Mouse (Mus musculus) myocyte (in vitro differentiated cells): ENCODE data around the gene Cep170. TPM values are rescaled to one million over a fixed set of nuclear protein-coding genes. Genes with fewer than 3 reads are reported as not detected.

Experiments used
- H3K27me3 ChIP-seq: one replicate; pipeline ENCODE4 v1.6.1; 2011; ENCODE audit not compliant: control insufficient read depth, insufficient read depth, insufficient read length
- H3K36me3 ChIP-seq: one replicate; pipeline ENCODE4 v1.6.1; 2011; ENCODE audit not compliant: control insufficient read depth, insufficient read depth
- H3K4me2 ChIP-seq: one replicate; pipeline ENCODE4 v1.6.1; 2011; ENCODE audit warnings: low read depth, control low read depth
- H3K4me3 ChIP-seq: one replicate; pipeline ENCODE4 v1.5.1; 2011; ENCODE audit warnings: mild to moderate bottlenecking, control low read depth, moderate library complexity
- H3K79me2 ChIP-seq: one replicate; pipeline ENCODE4 v1.6.1; 2011; ENCODE audit not compliant: control insufficient read depth, insufficient read depth
- H3ac ChIP-seq: one replicate; pipeline ENCODE4 v1.6.1; 2011; ENCODE audit not compliant: control insufficient read depth, insufficient read length
- CEBPB ChIP-seq: IDR thresholded peaks from 2 replicates; pipeline ENCODE4 v1.6.1; 2011; ENCODE audit warnings: mild to moderate bottlenecking, moderate library complexity; ENCODE audit not compliant: poor library complexity, insufficient read depth, severe bottlenecking
- E2F4 ChIP-seq: IDR thresholded peaks from one replicate; pipeline ENCODE4 v1.6.1; 2011; ENCODE audit warnings: mild to moderate bottlenecking, control low read depth, moderate library complexity; ENCODE audit not compliant: insufficient read depth
- MAX ChIP-seq: IDR thresholded peaks from one replicate; pipeline ENCODE4 v1.6.1; 2011; ENCODE audit warnings: low read depth, mild to moderate bottlenecking, control low read depth
- MYOD1 ChIP-seq, 3 experiments: IDR thresholded peaks; one replicate each; pipeline ENCODE4 v1.6.1; 2011; ENCODE audit warnings: control low read depth in 2 of 3, low read depth in 2 of 3, mild to moderate bottlenecking in 2 of 3, moderate library complexity in 1 of 3; ENCODE audit not compliant: insufficient read length in 2 of 3, control insufficient read depth in 1 of 3
- MYOG ChIP-seq, 3 experiments: IDR thresholded peaks; one replicate each; pipeline ENCODE4 v1.6.1; 2011; ENCODE audit warnings: control low read depth in 2 of 3, low read depth in 2 of 3, mild to moderate bottlenecking in 2 of 3; ENCODE audit not compliant: insufficient read length in 2 of 3, control insufficient read depth in 1 of 3, insufficient read depth in 1 of 3
- POLR2A ChIP-seq: IDR thresholded peaks from one replicate; pipeline ENCODE4 v1.6.1; 2011; ENCODE audit warnings: low read depth, mild to moderate bottlenecking, control low read depth, moderate library complexity; ENCODE audit not compliant: insufficient read length
- POLR2AphosphoS2 ChIP-seq: IDR thresholded peaks from one replicate; pipeline ENCODE4 v1.6.1; 2011; ENCODE audit warnings: low read depth, control low read depth; ENCODE audit not compliant: insufficient read length
- REST ChIP-seq: IDR thresholded peaks from one replicate; pipeline ENCODE4 v1.6.1; 2011; ENCODE audit warnings: mild to moderate bottlenecking, control low read depth, moderate library complexity; ENCODE audit not compliant: insufficient read depth, insufficient read length
- SRF ChIP-seq: IDR thresholded peaks from one replicate; pipeline ENCODE4 v1.6.1; 2011; ENCODE audit warnings: low read depth; ENCODE audit not compliant: control insufficient read depth, insufficient read length
- TCF12 ChIP-seq: IDR thresholded peaks from one replicate; pipeline ENCODE4 v1.6.1; 2011; ENCODE audit warnings: mild to moderate bottlenecking, control low read depth; ENCODE audit not compliant: poor library complexity, insufficient read depth, severe bottlenecking
- TCF3 ChIP-seq: IDR thresholded peaks from one replicate; pipeline ENCODE4 v1.6.1; 2011; ENCODE audit warnings: low read depth, control low read depth; ENCODE audit not compliant: insufficient read length
- USF1 ChIP-seq: IDR thresholded peaks from one replicate; pipeline ENCODE4 v1.6.1; 2011; ENCODE audit warnings: low read depth, mild to moderate bottlenecking, control low read depth, moderate library complexity
- polyA plus RNA-seq: library from polyadenylated mRNA; unstranded; fragments of >200 nt; fragmentation: generic; extraction: Trizol; gene quantifications from one replicate; pipeline ENCODE4 v1.2.1, GENCODE M21; 2012; ENCODE audit warnings: missing spikeins

Cep170 gene
- polyA plus RNA-seq, 1 experiment = 15.4 TPM

- Histone ChIP-seq H3K27me3 (no peaks in the 10 kb centered on the region), H3K4me3 (no peak overlapping the region), H3K79me2 (no peaks in the 10 kb centered on the region), H3K36me3 (peaks cover 45% of the 10 kb centered on the region), H3K4me2 (no peak overlapping the region), H3ac (no peak overlapping the region)
- TF ChIP-seq MAX (no peak), POLR2AphosphoS2 (no peak), REST (no peak), USF1 (no peak), E2F4 (no peak), MYOG (IDR thresholded peaks at IDR 0.05; ENCODE audit: control insufficient read depth in 1 of 3, insufficient read depth in 1 of 3, insufficient read length in 2 of 3, low read depth in 2 of 3) (no peak), TCF3 (no peak), POLR2A (no peak), TCF12 (no peak), SRF (no peak), CEBPB (no peak), MYOD1 (IDR thresholded peaks at IDR 0.05; ENCODE audit: control insufficient read depth in 1 of 3, insufficient read length in 2 of 3, low read depth in 2 of 3) (no peak)
Observed at GRCm38 (mm10) chr1:176730528-176730927, 83.3 kb downstream of the Cep170 start.

GRCm38 (mm10) chr1:176727372-176727771 lies 86.5 kb downstream of the Cep170 start:
- Histone ChIP-seq H3K4me2 (no peak overlapping the region), H3ac (no peak overlapping the region), H3K79me2 (no peaks in the 10 kb centered on the region), H3K27me3 (no peaks in the 10 kb centered on the region), H3K4me3 (no peak overlapping the region), H3K36me3 (peaks cover 20% of the 10 kb centered on the region)
- TF ChIP-seq REST (no peak), E2F4 (no peak), USF1 (no peak), TCF12 (no peak), MYOG (IDR thresholded peaks at IDR 0.05; ENCODE audit: control insufficient read depth in 1 of 3, insufficient read depth in 1 of 3, insufficient read length in 2 of 3, low read depth in 2 of 3) (no peak), CEBPB (no peak), POLR2A (no peak), POLR2AphosphoS2 (no peak), SRF (no peak)

- no peaks in the 10 kb centered on the region for H3K79me2 ChIP-seq
- no peaks in the 10 kb centered on the region for H3K36me3 ChIP-seq
- TF ChIP-seq TCF3 (no peak), TCF12 (no peak), MYOD1 (IDR thresholded peaks at IDR 0.05; ENCODE audit: control insufficient read depth in 1 of 3, insufficient read length in 2 of 3, low read depth in 2 of 3) (no peak), MAX (no peak), POLR2AphosphoS2 (no peak), POLR2A (no peak), MYOG (IDR thresholded peaks at IDR 0.05; ENCODE audit: control insufficient read depth in 1 of 3, insufficient read depth in 1 of 3, insufficient read length in 2 of 3, low read depth in 2 of 3) (no peak), USF1 (no peak), SRF (no peak), CEBPB (no peak), REST (no peak), E2F4 (no peak)
- no peak overlapping the region for H3K4me3 ChIP-seq
- no peaks in the 10 kb centered on the region for H3K27me3 ChIP-seq
- no peak overlapping the region for H3K4me2 ChIP-seq
- H3ac ChIP-seq = no peak overlapping the region
Observed at GRCm38 (mm10) chr1:176724771-176725170, 89.1 kb downstream of the Cep170 start.

- Histone ChIP-seq H3ac (no peak overlapping the region), H3K27me3 (no peaks in the 10 kb centered on the region), H3K4me3 (no peak overlapping the region), H3K79me2 (no peaks in the 10 kb centered on the region), H3K4me2 (no peak overlapping the region), H3K36me3 (no peaks in the 10 kb centered on the region)
- TF ChIP-seq POLR2A = no peak
- no peak for TF ChIP-seq MAX
- no peak for TF ChIP-seq MYOD1 (IDR thresholded peaks at IDR 0.05; ENCODE audit: control insufficient read depth in 1 of 3, insufficient read length in 2 of 3, low read depth in 2 of 3)
- TF ChIP-seq E2F4 = no peak
- TF ChIP-seq USF1 = no peak
- no peak for TF ChIP-seq POLR2AphosphoS2
- TF ChIP-seq TCF12 = no peak
- TF ChIP-seq MYOG (IDR thresholded peaks at IDR 0.05; ENCODE audit: control insufficient read depth in 1 of 3, insufficient read depth in 1 of 3, insufficient read length in 2 of 3, low read depth in 2 of 3) = no peak
- TF ChIP-seq TCF3 = no peak
- TF ChIP-seq REST = no peak
- TF ChIP-seq SRF = no peak
- TF ChIP-seq CEBPB = no peak
Observed at GRCm38 (mm10) chr1:176723858-176724713, 89.8 kb downstream of the Cep170 start.
